Mouse (Mus musculus) layer of hippocampus, adult 9-11 months (tissue): Measurements from ENCODE around the gene Cacna1h.

ENCODE experiments used
- DNase-seq: peaks from one replicate; pipeline ENCODE4 v3.0.0; 2022

Gene Cacna1h

DNA sequence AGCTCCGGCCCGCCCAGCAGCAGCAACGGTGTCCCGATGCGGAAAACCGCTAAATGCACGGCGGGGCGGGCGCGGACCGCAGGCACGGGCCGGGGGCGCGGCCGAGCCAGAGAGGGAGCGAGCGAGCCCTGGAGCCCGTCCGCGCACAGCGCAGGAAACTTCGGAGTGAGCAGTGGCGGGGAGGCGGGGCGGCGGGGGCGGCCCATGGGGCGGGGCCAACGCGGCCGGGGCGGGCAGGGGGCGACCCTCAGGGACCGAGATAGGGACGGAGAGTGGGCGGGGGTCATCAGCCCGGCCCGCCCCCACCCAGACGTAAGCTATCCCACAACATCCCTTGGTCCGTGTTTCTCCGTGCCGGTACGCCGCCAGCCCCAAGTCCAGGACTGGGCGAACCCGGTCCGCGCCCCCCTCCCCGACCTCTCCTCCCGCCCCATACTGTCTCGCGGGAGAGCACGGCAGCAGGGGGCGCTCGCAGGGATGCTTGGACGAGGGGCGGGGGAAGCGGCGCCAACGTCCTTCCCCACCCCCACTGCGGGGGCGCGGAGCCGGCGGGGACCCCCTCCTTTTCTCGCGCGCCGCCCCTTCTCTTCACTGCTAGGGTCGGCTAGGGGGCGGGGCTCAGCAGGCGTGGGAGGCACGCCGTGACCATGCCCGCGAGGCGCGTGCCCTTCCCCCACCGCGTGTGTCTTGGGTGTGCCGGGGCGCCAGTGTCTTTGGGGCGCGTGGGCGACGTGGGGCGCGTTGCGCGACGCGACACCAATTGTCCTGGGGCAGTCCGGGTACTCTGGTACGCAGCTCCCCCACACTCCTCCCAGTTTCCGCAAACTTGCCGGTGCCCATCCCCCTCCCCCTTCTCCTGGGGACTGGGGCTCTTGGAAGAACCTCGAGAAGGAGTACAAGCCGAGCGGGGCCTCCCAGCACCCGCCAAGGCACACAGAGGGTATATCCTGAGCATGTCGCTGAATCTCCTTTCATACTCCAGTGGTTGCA lies at the start of gene Cacna1h:
TSS of gene Cacna1h (minus strand) at position 167 of the 990 bp plus-strand sequence.
- peak; percentile 69 for DNase-seq

GRCm38 (mm10) chr17:25482092-25482491 lies 48.5 kb upstream of the Cacna1h start:
- no peak for DNase-seq

DNA sequence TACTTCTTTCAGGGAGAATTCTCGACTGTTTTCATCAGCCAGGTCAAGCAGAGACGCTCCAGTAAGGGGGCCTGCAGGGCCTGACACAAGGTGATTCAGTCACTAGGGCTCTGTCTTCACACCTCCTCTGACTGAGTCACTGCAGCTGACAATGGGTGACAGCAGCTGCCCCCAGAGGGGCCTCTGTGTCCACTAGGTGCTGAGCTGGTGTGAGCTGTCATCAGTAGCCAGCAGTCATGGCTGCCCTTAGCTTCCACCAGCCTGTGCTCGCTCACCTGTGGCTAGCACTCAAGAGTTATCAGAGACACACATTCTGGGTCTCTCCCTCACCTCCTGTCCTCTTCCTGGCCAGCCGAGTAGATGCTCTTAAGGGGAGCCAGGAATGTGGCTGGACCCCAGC lies 47.2 kb upstream of the Cacna1h start:
- DNase-seq = no peak

GRCm38 (mm10) chr17:25480152-25480551 lies 46.6 kb upstream of the Cacna1h start:
- no peak for DNase-seq

DNA sequence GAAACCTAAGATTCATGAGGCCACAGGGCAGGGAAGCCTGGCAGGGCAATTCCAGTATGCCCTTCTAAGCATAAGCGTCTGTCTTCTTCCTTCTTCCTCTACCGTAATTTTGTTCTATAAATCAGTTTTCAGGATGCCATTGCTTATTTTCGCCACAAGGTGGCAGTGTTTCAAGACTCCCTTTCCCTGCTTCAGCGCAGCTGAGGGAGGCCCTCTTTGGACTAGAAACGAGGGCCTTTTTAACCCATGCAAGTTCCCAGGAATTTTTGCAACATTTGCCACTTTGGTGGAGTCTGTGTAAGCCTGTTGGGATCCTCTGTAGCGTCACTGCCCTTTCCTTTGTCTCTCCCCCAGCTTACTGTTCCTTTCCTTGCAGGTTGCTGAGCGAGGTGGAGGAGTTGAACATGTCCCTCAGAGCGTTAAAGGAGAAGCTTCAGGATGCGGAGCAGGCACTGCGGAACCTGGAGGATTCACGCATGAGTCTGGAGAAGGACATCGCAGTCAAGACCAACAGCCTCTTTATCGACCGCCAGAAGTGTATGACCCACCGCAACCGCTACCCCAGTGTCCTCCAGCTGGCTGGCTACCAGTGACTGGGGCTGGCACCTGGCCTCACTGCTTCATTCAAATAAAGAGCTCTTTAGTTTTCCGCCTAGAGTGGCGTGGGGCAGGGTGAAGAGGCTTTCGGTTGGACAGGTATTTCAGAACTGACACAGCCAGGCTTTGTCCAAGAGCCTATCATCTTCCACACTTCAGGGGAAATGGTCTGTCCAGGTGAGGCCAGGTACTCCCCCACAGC lies 42.6 kb upstream of the Cacna1h start:
- DNase-seq = peak; percentile 56

GRCm38 (mm10) chr17:25474330-25475077 lies 40.9 kb upstream of the Cacna1h start:
- DNase-seq = peak; percentile 45

DNA sequence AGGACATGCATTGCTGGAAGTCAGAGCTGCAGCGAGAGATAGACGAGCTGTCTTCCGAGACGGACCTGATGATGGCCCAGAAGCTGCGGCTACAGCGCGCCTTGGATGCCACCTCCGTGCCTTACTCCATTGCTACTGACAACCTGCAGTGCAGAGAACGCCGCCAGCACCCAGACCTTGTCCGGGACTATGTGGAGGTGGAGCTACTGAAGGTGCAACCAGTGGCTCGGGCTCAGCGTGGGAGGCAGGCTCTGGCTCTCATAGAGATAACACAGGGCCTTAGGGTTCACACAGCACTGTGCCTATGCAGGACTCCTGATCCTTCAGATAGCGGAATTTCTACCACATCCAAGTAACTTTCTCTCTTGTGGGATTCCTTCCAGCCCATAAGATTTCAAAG lies 38.5 kb upstream of the Cacna1h start:
- no peak for DNase-seq

DNA sequence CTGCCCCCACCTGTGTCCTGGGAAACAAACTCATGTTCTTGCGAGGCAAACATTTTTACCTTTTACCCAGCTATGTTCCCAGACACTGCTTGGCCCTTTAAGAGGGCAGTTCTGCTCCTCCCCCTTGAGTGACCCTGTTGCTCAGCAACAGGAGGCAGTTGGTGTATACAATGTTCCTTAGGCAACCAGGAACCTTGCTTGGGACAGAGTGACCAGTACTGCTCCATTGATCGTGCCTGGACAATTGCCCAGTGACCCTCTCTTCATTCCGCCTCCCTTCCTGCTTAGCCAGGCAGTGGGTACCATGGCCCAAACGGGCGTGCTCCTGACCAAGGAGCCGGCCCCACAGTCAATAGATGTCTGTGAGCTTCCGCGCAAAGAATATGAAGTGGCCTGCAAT lies 37.8 kb upstream of the Cacna1h start:
- DNase-seq = no peak

GRCm38 (mm10) chr17:25469798-25470197 lies 36.2 kb upstream of the Cacna1h start:
- peak; percentile 40 for DNase-seq

DNA sequence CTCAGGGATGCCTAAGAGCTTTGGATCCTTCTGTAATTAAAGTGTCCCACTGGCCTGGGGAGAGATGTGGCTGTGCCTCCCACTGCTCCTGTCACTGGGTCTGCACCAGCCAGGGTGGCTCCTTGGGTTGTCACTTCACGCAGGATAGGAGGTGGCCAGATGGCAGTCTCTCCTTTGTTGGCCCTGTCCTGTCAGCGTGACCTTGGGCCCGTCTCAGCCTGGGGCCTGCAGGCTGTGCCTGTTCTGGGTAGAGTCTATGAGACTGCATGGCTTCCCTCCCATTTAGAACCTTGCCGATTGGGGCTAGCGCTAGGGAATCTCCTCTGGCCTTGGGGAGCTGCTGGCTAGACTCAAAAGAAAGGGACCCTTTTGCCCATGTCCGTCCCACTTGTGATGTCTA lies 34.7 kb upstream of the Cacna1h start:
- no peak for DNase-seq

DNA sequence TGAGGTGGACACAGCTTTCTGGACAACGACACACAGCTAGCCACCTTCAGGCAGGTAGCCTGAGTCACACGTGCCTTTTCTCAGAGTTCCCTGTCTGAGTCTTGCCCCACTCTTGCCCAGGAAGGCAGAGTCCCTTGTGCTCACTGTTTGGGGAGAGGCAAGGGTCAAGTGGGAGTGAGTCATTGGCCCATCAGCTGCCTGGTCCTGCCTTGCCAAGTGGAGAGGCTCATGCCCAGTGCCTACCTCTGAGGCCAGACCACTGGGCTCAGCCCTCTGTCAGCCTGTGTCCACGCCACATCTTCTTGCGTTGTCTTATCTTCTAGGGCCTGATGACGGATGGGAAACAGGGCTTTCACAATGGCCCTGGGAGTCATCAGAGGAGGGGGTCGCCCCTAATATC lies 34.2 kb upstream of the Cacna1h start:
- DNase-seq = no peak

GRCm38 (mm10) chr17:25466257-25466656 lies 32.7 kb upstream of the Cacna1h start:
- no peak for DNase-seq

DNA sequence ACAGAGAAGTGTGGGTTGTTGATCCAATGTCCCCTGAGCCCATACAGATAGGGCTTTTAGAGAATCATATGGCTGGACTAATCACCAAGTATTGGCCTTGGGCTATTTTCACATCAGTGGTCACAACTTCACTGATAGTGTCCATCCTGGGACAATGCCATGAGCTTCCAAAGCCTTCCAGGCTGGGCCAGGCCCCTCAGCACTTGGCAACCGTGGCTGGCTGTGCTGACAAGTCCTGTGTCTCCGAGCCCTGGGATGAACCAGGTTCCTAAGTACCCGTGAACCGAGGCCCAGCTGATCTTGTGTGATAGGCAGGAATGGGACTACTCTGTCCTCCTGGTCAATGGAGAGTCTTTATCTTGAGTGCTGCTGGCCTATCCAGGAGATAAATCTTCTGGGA lies 30.5 kb upstream of the Cacna1h start:
- DNase-seq = no peak

DNA sequence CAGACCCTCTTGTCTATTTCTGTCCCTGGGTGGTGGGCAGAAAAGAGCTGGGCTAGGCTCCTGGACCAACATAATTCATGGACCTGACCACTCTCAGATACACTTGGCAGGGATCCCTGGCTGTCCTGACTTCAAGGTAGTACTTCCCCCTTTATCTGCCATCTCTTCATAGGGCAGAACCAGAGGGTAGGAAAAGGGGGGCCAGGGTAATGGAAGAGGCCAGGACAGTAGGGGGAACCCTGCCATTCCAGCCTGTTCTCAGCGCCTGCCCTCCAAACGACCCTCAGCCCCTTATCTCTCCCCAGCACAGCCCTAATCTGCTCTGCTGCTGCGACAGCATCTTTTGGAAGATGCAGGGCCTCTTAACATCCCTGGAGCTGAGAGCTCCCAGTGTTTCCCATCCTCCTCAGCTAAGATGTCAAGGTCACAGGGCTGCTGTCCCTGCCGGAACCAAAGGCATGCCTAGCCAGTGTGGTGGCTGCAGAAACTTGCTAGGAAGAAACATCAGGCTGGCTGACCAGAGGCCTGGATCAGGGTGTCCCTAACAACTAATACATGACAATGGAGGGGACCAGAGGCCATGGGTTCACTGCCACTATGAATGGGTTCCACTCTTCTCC lies 29.9 kb upstream of the Cacna1h start:
- no peak for DNase-seq

DNA sequence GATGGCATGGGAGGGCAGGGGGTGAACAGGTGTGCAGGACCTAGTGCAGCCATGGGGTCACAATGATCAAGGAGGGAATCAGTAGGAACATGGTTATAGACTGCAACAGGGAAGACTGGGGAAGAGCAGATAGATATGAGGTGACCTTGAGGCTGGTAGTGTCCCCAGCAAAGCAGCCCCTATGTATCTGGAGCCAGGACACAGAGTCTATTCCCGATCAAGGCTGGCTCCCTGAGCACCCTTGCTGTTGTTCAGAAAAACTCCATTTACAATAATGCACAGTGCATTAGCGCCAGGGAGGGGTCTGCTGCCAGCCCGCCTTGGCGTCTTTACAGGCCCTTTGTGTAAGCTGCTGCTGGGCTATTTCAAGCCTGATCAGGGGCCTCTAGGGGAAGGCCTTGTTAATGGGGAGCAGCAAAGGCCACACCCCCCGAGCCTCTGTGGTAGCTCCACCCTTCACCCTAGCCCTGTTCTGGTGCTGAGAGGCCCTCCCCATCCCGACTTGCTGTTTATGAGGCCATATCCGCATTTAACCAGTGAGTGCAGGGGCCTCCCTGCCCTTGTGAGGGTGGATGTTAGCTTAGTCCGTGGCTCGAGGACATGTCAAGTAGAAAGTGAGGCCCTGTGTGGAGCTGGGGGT lies 28.8 kb upstream of the Cacna1h start:
- no peak for DNase-seq

DNA sequence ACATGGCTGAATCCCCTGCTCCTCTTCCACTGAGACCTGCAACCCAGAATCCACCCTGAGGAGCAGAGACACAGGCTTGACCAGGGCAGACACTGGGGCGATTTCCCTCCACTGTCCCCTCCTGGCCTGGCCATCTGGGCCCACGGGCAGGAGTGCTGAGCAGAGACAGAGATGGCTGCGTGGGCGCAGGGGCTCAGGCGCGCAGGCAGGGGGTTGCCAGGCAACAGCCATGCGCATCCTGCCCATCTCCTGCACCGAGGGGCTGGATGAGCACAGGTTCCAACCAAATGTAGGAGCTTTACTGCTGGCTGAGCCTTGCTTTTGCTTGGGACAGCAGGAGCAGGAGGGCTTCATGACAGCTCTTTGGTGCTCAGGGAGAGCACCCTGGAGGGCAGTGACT lies 23.0 kb upstream of the Cacna1h start:
- DNase-seq = peak; percentile 84

GRCm38 (mm10) chr17:25454272-25454671 lies 20.7 kb upstream of the Cacna1h start, which contains the start of gene Tekt4:
Tekt4 (plus strand) TSS chr17:25454615.
- peak; percentile 72 for DNase-seq

DNA sequence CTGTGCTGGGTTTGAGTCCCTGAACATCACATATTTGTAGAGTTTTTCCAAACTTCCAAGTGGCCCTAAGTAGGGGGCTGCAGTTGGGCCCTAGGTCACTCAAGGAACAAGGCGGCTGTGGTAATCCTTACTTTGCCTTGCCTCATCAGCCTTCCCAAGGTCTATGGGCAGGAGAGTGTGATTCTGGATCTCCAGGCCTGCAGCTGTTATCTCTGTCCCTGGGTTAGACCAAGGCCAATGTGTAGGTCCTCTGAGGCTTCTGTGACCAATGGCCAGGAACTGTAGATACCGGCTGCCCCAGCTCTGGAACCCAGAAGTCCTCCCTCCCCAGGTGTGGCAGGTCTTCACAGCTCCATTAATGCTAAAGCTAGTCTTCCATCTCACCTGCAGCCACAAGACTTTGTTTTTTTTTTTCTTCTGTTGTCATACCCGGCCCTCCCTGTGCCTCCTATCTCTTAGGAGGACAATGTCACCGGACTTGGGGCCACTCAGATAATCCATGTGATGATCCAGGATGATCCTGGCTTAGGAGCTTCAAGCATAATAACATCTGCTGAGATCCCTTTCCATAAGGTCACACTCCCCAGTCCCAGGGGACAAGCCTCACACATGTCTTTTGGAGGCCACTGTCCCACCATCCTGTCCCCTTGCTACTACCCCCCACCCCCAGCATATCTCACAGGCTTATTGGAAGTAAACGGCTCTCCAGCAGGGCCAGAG lies 18.8 kb upstream of the Cacna1h start:
- DNase-seq = no peak

- no peak for DNase-seq
Measured at GRCm38 (mm10) chr17:25450329-25450728, 16.7 kb upstream of the Cacna1h start.

DNA sequence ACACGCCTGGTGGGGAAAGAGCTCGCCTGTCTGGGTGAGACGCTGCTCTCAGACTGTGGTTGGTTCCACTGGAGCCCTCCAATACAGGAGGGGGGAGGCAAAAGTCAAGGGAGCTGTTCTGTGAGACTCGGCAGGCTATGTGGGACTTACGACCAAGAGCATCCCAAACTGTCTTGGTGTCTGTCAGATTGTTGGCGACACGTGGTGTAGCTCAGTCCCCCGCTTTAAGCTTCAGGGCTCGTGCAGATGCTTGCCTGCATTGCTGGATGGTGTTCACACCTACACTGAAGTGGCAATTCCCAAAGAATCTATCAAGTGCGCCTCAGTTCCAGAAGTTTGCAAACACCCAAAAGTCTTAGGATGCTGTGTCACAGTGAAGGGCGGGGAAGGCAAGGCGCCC lies 14.3 kb upstream of the Cacna1h start:
- DNase-seq = no peak

GRCm38 (mm10) chr17:25445841-25446240 lies 12.3 kb upstream of the Cacna1h start:
- no peak for DNase-seq
